25 mouse cellular contexts compared by ENCODE assay signal in the genomic region with DNA sequence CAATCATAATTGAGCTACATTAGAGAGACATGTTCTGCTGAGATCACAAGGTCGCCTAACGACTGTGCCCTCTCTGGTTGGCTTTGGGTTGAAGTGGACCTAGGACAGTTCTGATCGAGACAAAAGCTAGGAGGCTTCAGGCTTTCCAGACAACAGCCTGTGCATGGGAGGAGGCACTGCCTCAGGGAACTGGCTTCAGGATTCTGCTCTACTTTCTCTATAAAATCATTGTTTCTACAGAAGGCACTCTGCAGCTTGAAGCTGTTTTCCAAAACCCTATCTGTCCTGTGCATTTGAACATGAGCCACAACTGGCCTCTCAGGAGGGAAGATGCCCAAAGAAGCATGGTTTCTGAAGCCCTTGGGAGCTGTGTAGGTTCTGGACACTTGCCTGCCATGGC.
"Had no signal": no experiment of that assay in that cellular context is flagged by ENCODE, and none has a peak within 500 bp of the region (broad histone marks: within the 10 kb centered on the region; RNA-seq: fewer than 3 reads in every experiment).

No protein-coding gene starts in this region.

- H3K4me3 ChIP-seq: gastrocnemius, adult 2 months; heart, embryonic 10.5 days; heart, embryonic 12.5 days; hindbrain, embryonic 10.5 days; hindbrain, embryonic 12.5 days; intestine, embryonic 15.5 days; limb, embryonic 10.5 days; limb, embryonic 12.5 days; liver, embryonic 13.5 days had no signal

- H3K27me3 ChIP-seq: heart, embryonic 12.5 days; hindbrain, embryonic 12.5 days; intestine, embryonic 15.5 days; liver, embryonic 13.5 days had no signal

- H3K27ac ChIP-seq: heart, embryonic 10.5 days; hindbrain, embryonic 10.5 days; hindbrain, embryonic 12.5 days; hindbrain, embryonic 14.5 days; intestine, embryonic 15.5 days; limb, embryonic 10.5 days; limb, embryonic 12.5 days; liver, embryonic 13.5 days had no signal

- DNase-seq: gastrocnemius, postnatal 10 days; gastrocnemius, postnatal 25 days; heart, adult 18-20 months; heart, postnatal 10 days; heart, postnatal 4 days; kidney, adult 18-20 months; kidney, adult 8-10 months; kidney, postnatal 10 days; kidney, postnatal 25 days; kidney, postnatal 4 days; liver; liver, embryonic 13.5 days had no signal

- H3K9ac ChIP-seq: heart, embryonic 12.5 days; hindbrain, embryonic 12.5 days; hindbrain, embryonic 14.5 days; intestine, embryonic 15.5 days; limb, embryonic 12.5 days; liver, embryonic 13.5 days had no signal

- H3K36me3 ChIP-seq: heart, embryonic 10.5 days; heart, embryonic 12.5 days; hindbrain, embryonic 10.5 days; hindbrain, embryonic 12.5 days; intestine, embryonic 15.5 days; limb, embryonic 10.5 days; limb, embryonic 12.5 days; liver, embryonic 13.5 days had no signal

- ATAC-seq: hindbrain, embryonic 16.5 days; inflammation-experienced regulatory T-cells, adult 6 months; intestine, embryonic 15.5 days; intestine, postnatal 0 days had no signal

- H3K4me2 ChIP-seq: heart, embryonic 12.5 days; hindbrain, embryonic 12.5 days; hindbrain, embryonic 14.5 days; intestine, embryonic 15.5 days; limb, embryonic 12.5 days; liver, embryonic 11.5 days; liver, embryonic 13.5 days had no signal

- H3K9me3 ChIP-seq: heart, embryonic 10.5 days; heart, embryonic 12.5 days; hindbrain, embryonic 10.5 days; hindbrain, embryonic 12.5 days; intestine, embryonic 15.5 days; limb, embryonic 10.5 days; limb, embryonic 12.5 days; liver, embryonic 13.5 days had no signal
